9 mouse cellular contexts compared by ENCODE assay signal in the genomic region with DNA sequence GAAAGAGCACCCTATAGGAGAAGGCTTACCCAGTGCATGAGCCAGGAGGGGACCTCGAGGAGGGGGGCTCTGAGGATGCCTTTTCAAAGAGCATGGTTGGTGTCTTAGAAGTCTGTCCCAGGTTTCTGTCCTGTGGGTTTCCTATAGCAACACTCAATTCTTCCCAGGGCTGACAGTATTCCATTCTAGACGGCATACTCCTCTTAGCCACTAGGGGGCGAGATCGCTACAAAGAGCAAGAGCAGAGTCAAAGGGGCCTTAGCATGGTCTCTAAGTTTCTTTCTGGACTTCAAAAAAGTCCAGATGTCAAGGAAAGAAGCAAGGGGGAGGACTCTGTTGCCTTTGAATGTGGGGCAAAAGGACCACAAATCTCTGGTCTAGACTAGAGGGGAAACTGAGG. TPM values are rescaled to one million over a fixed set of nuclear protein-coding genes. Genes with fewer than 3 reads are reported as not detected.
DNase-seq lines count a peak whose midpoint lies in the region; ATAC-seq and TF ChIP-seq lines count a peak whose summit lies in the region.
"Had no signal": no experiment of that assay in that cellular context is flagged by ENCODE, and none has a peak within 500 bp of the region (broad histone marks: within the 10 kb centered on the region; RNA-seq: fewer than 3 reads in every experiment).

No protein-coding gene starts in this region.

- H3K4me3 ChIP-seq in testis, adult 2 months (ENCODE audit: control insufficient read depth, low read depth, low read length): no peak overlapping the region
- H3K4me3 ChIP-seq: heart, embryonic 15.5 days had no signal

- no peak for TF ChIP-seq POLR2A in testis, adult 2 months (IDR thresholded peaks at IDR 0.05; ENCODE audit: control insufficient read depth, low read depth, low read length)

- no peaks in the 10 kb centered on the region for H3K36me3 ChIP-seq in testis, adult 2 months (ENCODE audit: control insufficient read depth, insufficient read depth, low read length)
- H3K36me3 ChIP-seq: heart, embryonic 15.5 days had no signal

- H3K27me3 ChIP-seq in testis, adult 2 months (ENCODE audit: control insufficient read depth, insufficient read depth, low read length): no peaks in the 10 kb centered on the region
- H3K27me3 ChIP-seq: heart, embryonic 15.5 days had no signal

- no peak overlapping the region for H3K27ac ChIP-seq in testis, adult 2 months (ENCODE audit: control insufficient read depth, insufficient read depth, low read depth, low read length)
- H3K27ac ChIP-seq: heart, embryonic 15.5 days had no signal

- peak; percentile 68 to 74 for DNase-seq in cerebellum, adult 18-20 months
- no peak for DNase-seq in testis, postnatal 14 days (ENCODE audit: low spot score)
- peak; percentile 78 for DNase-seq in embryo, embryonic 11 days
- DNase-seq in kidney, postnatal 14 days: peak; percentile 74
- DNase-seq in naive thymus-derived CD4-positive, alpha-beta T cell, adult 2 months (ENCODE audit: low read depth): peak; percentile 77
- no peak for DNase-seq in left cerebral cortex, adult 8-10 months (ENCODE audit: low spot score in 2 of 2)

- H3K4me1 ChIP-seq in testis, adult 2 months (ENCODE audit: control insufficient read depth, insufficient read depth, low read length): peaks cover 13% of the 10 kb centered on the region

- ATAC-seq in cerebellum, adult (ENCODE audit: insufficient number of reproducible peaks, low FRiP score, low TSS enrichment): no peak

- peak; percentile 38; the same call in 1 of the 2 replicates for TF ChIP-seq CTCF in testis, adult 2 months (IDR thresholded peaks at IDR 0.05; ENCODE audit: control insufficient read depth, insufficient read depth, insufficient replicate concordance, low read depth, low read length)

RNA-seq across cellular contexts. Expression of a gene that starts 20.6 kb away (rescaled TPM):
- polyA plus RNA-seq in testis, adult 2 months (2012; rRNA removed): 2.8 and 3.2 TPM in 2 replicates
- 10 to 100 TPM; 60.7 to 74.9 (median 68.5) TPM for total RNA-seq in left cerebral cortex, adult 8-10 months (2022)

RNA-seq across cellular contexts. Expression of a gene that starts 41.6 kb away (rescaled TPM):
- 42.7 and 45.6 TPM in 2 replicates for polyA plus RNA-seq in testis, adult 2 months (2012; rRNA removed)
- total RNA-seq in left cerebral cortex, adult 8-10 months (2022): 100 to 1,000 TPM in 1 of 4 experiments, 10 to 100 TPM in 3; 95.7 to 109 (median 99.4) TPM

Comparison
In these comparisons a context has a peak if more than half of its experiments do, and no peak if none do; other contexts are left out.
1. DNase-seq: peak in cerebellum, adult 18-20 months (2 of 2), embryo, embryonic 11 days (single experiment), kidney, postnatal 14 days (single experiment) and naive thymus-derived CD4-positive, alpha-beta T cell, adult 2 months (single experiment); none in testis, postnatal 14 days (single experiment) and left cerebral cortex, adult 8-10 months (0 of 2).